Mouse (Mus musculus) megakaryocyte-erythroid progenitor cell, adult 5-6 weeks (primary cell): ENCODE results near the gene Dscam. TPM values are rescaled to one million over a fixed set of nuclear protein-coding genes. Genes with fewer than 3 reads are reported as not detected.

ENCODE experiments used
- ATAC-seq: replicated peaks from 2 replicates; pipeline ENCODE4 v1.8.0; 2016; ENCODE audit warnings: mild to moderate bottlenecking, inconsistent platforms; ENCODE audit not compliant: severe bottlenecking, poor library complexity, low FRiP score, low TSS enrichment
- total RNA-seq, 2 experiments: library from RNA; stranded (forward) in 1 of 2; stranded (reverse) in 1 of 2; fragments of 200-1000, 215-1000 nt in 1 of 2; fragments of >200 nt in 1 of 2; fragmentation: Nextera tagmentation in 1 of 2; gene quantifications; 2 replicates each; pipeline ENCODE4 v1.2.3; 2014 to 2017

Gene Dscam
- 0.84 TPM in 1 of 2 replicates, not detected in the other for total RNA-seq (2014; fragmentation: Nextera tagmentation)
- total RNA-seq (2017), result 0.19 TPM in 1 of 2 replicates, not detected in the other

- ATAC-seq, result no peak
Measured at GRCm38 (mm10) chr16:97170513-97171081, at the start of gene Dscam. Gene Dscam (minus strand): TSS chr16:97170752.

GRCm38 (mm10) chr16:97219381-97219780, 48.8 kb upstream of the Dscam start:
- no peak for ATAC-seq

- ATAC-seq, result no peak
Measured at GRCm38 (mm10) chr16:97209997-97210396, 39.4 kb upstream of the Dscam start.

GRCm38 (mm10) chr16:97208276-97208675, 37.7 kb upstream of the Dscam start:
- ATAC-seq, result no peak

- no peak for ATAC-seq
Measured at GRCm38 (mm10) chr16:97204090-97204489, 33.5 kb upstream of the Dscam start.

GRCm38 (mm10) chr16:97203554-97203953, 33.0 kb upstream of the Dscam start:
- ATAC-seq, result no peak

GRCm38 (mm10) chr16:97194630-97195029, 24.1 kb upstream of the Dscam start:
- no peak for ATAC-seq

- ATAC-seq, result no peak
Measured at GRCm38 (mm10) chr16:97194179-97194578, 23.6 kb upstream of the Dscam start.

GRCm38 (mm10) chr16:97192296-97192695, 21.7 kb upstream of the Dscam start:
- ATAC-seq, result no peak

- ATAC-seq, result no peak
Measured at GRCm38 (mm10) chr16:97190604-97191003, 20.1 kb upstream of the Dscam start.

- 0 out of 2 replicates have a peak, but pooled peaks have one; percentile 36 for ATAC-seq
Measured at GRCm38 (mm10) chr16:97171500-97171899, 948 bp upstream of the Dscam start.

GRCm38 (mm10) chr16:97169901-97170512, 545 bp downstream of the Dscam start:
- no peak for ATAC-seq

GRCm38 (mm10) chr16:97168614-97169013, 1.9 kb downstream of the Dscam start:
- ATAC-seq, result no peak

GRCm38 (mm10) chr16:97168030-97168429, 2.5 kb downstream of the Dscam start:
- ATAC-seq, result no peak

GRCm38 (mm10) chr16:97166166-97166565, 4.4 kb downstream of the Dscam start:
- ATAC-seq, result no peak

GRCm38 (mm10) chr16:97165444-97166121, 5.0 kb downstream of the Dscam start:
- ATAC-seq, result peak; percentile 80

- ATAC-seq, result no peak
Measured at GRCm38 (mm10) chr16:97158279-97158678, 12.3 kb downstream of the Dscam start.

GRCm38 (mm10) chr16:97144544-97145194, 25.9 kb downstream of the Dscam start:
- no peak for ATAC-seq

GRCm38 (mm10) chr16:97141943-97142342, 28.6 kb downstream of the Dscam start:
- ATAC-seq, result no peak
